Mouse (Mus musculus): Measurements from ENCODE around the gene Prkcz. TPM values are rescaled to one million over a fixed set of nuclear protein-coding genes. Genes with fewer than 3 reads are reported as not detected.

The Prkcz gene
- polyA plus RNA-seq, 1 experiment from 2014 or later: 8.3 TPM

- no peaks in the 10 kb centered on the region for H3K27me3 ChIP-seq (replicated peaks)
- H3K4me2 ChIP-seq: peak overlapping the region; percentile 97
- H3K4me3 ChIP-seq: no peak overlapping the region
- H3K27ac ChIP-seq (ENCODE audit: poor library complexity, severe bottlenecking): peak overlapping the region; percentile 46
- 43% methylated on average over 12 of the region's 12 CpGs for WGBS
- H3K9me3 ChIP-seq (replicated peaks): no peaks in the 10 kb centered on the region
- ATAC-seq (ENCODE audit: insufficient number of reproducible peaks, low FRiP score): peak; percentile 3; the same call in 1 of the 2 replicates
- H3K4me1 ChIP-seq (replicated peaks): peaks cover 96% of the 10 kb centered on the region
- peaks cover 2% of the 10 kb centered on the region for H3K36me3 ChIP-seq
- H3K9ac ChIP-seq: 0 out of 2 replicates have a peak overlapping the region, but pooled peaks have one; percentile 10
These were observed 145.2 kb downstream of the Prkcz start for GRCm38 (mm10) chr4:155215773-155216630.

DNA sequence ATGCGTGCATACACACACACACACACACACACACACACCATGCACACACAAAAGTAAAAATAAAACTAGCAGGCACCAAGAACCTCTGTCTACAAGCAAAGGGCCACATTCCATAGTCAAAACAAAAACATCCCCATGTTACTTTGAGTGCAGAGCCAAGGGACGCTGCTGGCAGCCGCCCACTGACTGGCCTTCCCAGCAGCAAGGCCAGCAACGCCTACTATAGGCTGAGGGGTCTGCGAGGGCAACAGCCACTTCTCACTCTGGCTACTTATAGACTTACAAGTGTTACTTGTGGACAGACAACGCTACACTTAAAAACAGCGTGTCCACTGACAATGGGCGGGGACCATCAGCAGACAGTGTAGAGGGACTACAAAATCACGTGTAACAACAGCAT is 146.0 kb downstream of the Prkcz start:
- peaks cover 96% of the 10 kb centered on the region for H3K4me1 ChIP-seq (replicated peaks)
- no peaks in the 10 kb centered on the region for H3K9me3 ChIP-seq (replicated peaks)
- WGBS: 41% methylated on average over 9 of the region's 9 CpGs
- peak overlapping the region; percentile 97 for H3K4me2 ChIP-seq
- peak overlapping the region; percentile 46; the same call in 1 of the 2 replicates for H3K27ac ChIP-seq (ENCODE audit: poor library complexity, severe bottlenecking)
- peak overlapping the region; percentile 47 for H3K9ac ChIP-seq
- no peak for ATAC-seq (ENCODE audit: insufficient number of reproducible peaks, low FRiP score)
- no peak overlapping the region for H3K4me3 ChIP-seq
- no peaks in the 10 kb centered on the region for H3K27me3 ChIP-seq (replicated peaks)
- H3K36me3 ChIP-seq: peaks cover 8% of the 10 kb centered on the region

DNA sequence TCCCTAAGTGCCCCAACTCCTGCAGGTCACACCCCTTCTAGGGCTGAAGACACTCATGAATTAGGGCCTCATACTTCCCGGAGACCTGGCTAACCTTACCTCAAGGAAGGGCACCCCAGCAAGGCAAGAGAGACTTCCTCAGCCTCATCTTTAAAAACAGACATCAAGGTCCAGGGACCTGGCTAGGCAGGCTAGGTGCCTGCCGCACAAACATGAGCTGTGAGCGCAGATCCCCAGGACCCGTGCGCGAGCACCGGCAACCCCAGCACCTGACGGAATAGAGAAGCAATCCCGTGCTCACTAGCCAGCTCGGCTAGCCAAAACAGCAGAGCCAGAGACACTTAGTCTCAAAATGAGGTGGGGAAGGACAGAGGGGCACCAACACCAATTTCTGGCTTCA is 146.4 kb downstream of the Prkcz start:
- Histone ChIP-seq H3K27ac (ENCODE audit: poor library complexity, severe bottlenecking) (peak overlapping the region; percentile 46; the same call in 1 of the 2 replicates), H3K4me3 (no peak overlapping the region)
- WGBS: 81% methylated on average over 10 of the region's 10 CpGs

DNA sequence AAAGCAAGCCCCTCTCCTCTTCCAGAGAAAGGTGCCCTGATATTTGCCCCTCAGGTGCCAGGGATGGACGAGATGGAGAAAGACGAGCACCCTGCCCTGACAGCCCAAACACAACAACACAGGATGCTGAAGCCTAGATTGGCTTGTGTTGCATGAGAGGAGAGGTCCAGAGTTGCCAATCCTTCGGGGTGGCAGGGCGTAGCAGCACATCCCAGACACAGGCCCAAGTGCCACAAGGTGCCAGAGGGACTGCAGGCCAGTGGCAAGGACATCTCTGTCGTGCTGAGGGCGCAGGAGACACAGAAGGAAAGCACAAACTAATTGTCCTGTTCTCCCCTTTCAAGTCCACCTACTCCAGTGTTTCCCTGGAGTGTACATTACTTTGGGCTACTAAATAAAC is 147.0 kb downstream of the Prkcz start:
- Histone ChIP-seq H3K4me1 (replicated peaks) (peaks cover 96% of the 10 kb centered on the region), H3K4me2 (no peak overlapping the region), H3K9ac (0 out of 2 replicates have a peak overlapping the region, but pooled peaks have one; percentile 23), H3K36me3 (peaks cover 8% of the 10 kb centered on the region), H3K27me3 (replicated peaks) (no peaks in the 10 kb centered on the region), H3K9me3 (replicated peaks) (no peaks in the 10 kb centered on the region), H3K4me3 (no peak overlapping the region), H3K27ac (ENCODE audit: poor library complexity, severe bottlenecking) (no peak overlapping the region)
- ATAC-seq (ENCODE audit: insufficient number of reproducible peaks, low FRiP score): no peak
- 76% methylated on average over 6 of the region's 6 CpGs for WGBS

More for the DNA sequence above, 146.4 kb downstream of the Prkcz start:
- peaks cover 96% of the 10 kb centered on the region for H3K4me1 ChIP-seq (replicated peaks)
- no peaks in the 10 kb centered on the region for H3K27me3 ChIP-seq (replicated peaks)
- peaks cover 8% of the 10 kb centered on the region for H3K36me3 ChIP-seq
- ATAC-seq (ENCODE audit: insufficient number of reproducible peaks, low FRiP score): no peak
- H3K9ac ChIP-seq: peak overlapping the region; percentile 47
- peak overlapping the region; percentile 97 for H3K4me2 ChIP-seq
- no peaks in the 10 kb centered on the region for H3K9me3 ChIP-seq (replicated peaks)

DNA sequence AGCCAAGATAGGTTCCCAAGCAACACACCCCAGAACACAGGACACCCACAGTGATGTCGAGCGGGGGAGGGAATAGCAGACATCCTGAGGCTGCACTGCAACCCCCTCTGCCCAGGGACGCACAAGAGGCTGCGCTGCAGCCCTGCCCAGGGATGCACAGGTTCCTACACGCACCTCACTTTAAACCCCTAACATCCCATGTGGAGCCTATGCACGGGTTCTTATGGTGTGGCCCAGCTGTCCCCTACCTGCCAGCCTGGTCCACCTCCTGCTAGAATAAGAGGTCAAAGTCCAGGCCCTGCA is 147.5 kb downstream of the Prkcz start:
- ATAC-seq (ENCODE audit: insufficient number of reproducible peaks, low FRiP score): no peak
- WGBS: 76% methylated on average over 6 of the region's 6 CpGs
- H3K9ac ChIP-seq: 0 out of 2 replicates have a peak overlapping the region, but pooled peaks have one; percentile 23

GRCm38 (mm10) chr4:155213052-155213751 is 148.0 kb downstream of the Prkcz start:
- no peak overlapping the region for H3K9ac ChIP-seq
- H3K36me3 ChIP-seq: peaks cover 8% of the 10 kb centered on the region
- no peak overlapping the region for H3K4me3 ChIP-seq
- H3K9me3 ChIP-seq (replicated peaks): no peaks in the 10 kb centered on the region
- H3K4me2 ChIP-seq: no peak overlapping the region
- peaks cover 96% of the 10 kb centered on the region for H3K4me1 ChIP-seq (replicated peaks)
- ATAC-seq (ENCODE audit: insufficient number of reproducible peaks, low FRiP score): no peak
- no peak overlapping the region for H3K27ac ChIP-seq (ENCODE audit: poor library complexity, severe bottlenecking)
- 71% methylated on average over 9 of the region's 9 CpGs for WGBS
- no peaks in the 10 kb centered on the region for H3K27me3 ChIP-seq (replicated peaks)

More for the DNA sequence above, 147.5 kb downstream of the Prkcz start:
- Histone ChIP-seq H3K4me3 (no peak overlapping the region), H3K27me3 (replicated peaks) (no peaks in the 10 kb centered on the region), H3K9me3 (replicated peaks) (no peaks in the 10 kb centered on the region), H3K4me1 (replicated peaks) (peaks cover 96% of the 10 kb centered on the region), H3K36me3 (peaks cover 8% of the 10 kb centered on the region), H3K4me2 (no peak overlapping the region), H3K27ac (ENCODE audit: poor library complexity, severe bottlenecking) (no peak overlapping the region)

Other genes with a start within 250 kb of the Prkcz start
- 11.9 and 14.0 TPM in 2 replicates for gene Ski, start 138.8 kb downstream of the Prkcz start, polyA plus RNA-seq (2016; fragmentation: Nextera tagmentation; extraction: Ambion mirVana)
- 61.0 and 65.1 TPM in 2 replicates for gene Faap20, start 111.6 kb downstream of the Prkcz start, polyA plus RNA-seq (2016; fragmentation: Nextera tagmentation; extraction: Ambion mirVana)
- gene Gabrd, start 36.8 kb upstream of the Prkcz start, polyA plus RNA-seq (2016; fragmentation: Nextera tagmentation; extraction: Ambion mirVana): not detected in 2 replicates
- gene Cfap74, start 47.8 kb upstream of the Prkcz start, polyA plus RNA-seq (2016; fragmentation: Nextera tagmentation; extraction: Ambion mirVana): 0.87 and 1.3 TPM in 2 replicates
- gene Tmem52, start 107.8 kb upstream of the Prkcz start, polyA plus RNA-seq (2016; fragmentation: Nextera tagmentation; extraction: Ambion mirVana): not detected in 2 replicates
- gene Gnb1, start 130.0 kb upstream of the Prkcz start, polyA plus RNA-seq (2016; fragmentation: Nextera tagmentation; extraction: Ambion mirVana): 394 and 400 TPM in 2 replicates
- gene Nadk, start 201.0 kb upstream of the Prkcz start, polyA plus RNA-seq (2016; fragmentation: Nextera tagmentation; extraction: Ambion mirVana): 52.0 and 52.5 TPM in 2 replicates
- 8.9 and 9.1 TPM in 2 replicates for gene Slc35e2, start 240.1 kb upstream of the Prkcz start, polyA plus RNA-seq (2016; fragmentation: Nextera tagmentation; extraction: Ambion mirVana)